Mouse (Mus musculus): ENCODE results near the gene Pheta2.
"Not testable (repeated sequence)": the region's sequence is repeated elsewhere in the genome, so short reads cannot be mapped to it uniquely, and the experiment has no call there.

Gene Pheta2

GRCm38 (mm10) chr15:82368851-82369250 is 30.1 kb downstream of the Pheta2 start:
- DNase-seq (ENCODE audit: low spot score), result no peak

- DNase-seq (ENCODE audit: low spot score), result no peak
These were observed 33.7 kb downstream of the Pheta2 start for GRCm38 (mm10) chr15:82372446-82372845.

- DNase-seq (ENCODE audit: low spot score), result no peak
These were observed 34.2 kb downstream of the Pheta2 start for GRCm38 (mm10) chr15:82372991-82373390.

GRCm38 (mm10) chr15:82374437-82374836 is 35.7 kb downstream of the Pheta2 start:
- no peak for DNase-seq (ENCODE audit: low spot score)

- DNase-seq (ENCODE audit: low spot score), result no peak
These were observed 37.1 kb downstream of the Pheta2 start for GRCm38 (mm10) chr15:82375855-82376254.

GRCm38 (mm10) chr15:82376393-82377138 is 37.8 kb downstream of the Pheta2 start:
- DNase-seq (ENCODE audit: low spot score), result no peak

GRCm38 (mm10) chr15:82377701-82378100 is 39.0 kb downstream of the Pheta2 start:
- DNase-seq (ENCODE audit: low spot score), result no peak

- no peak for DNase-seq (ENCODE audit: low spot score)
These were observed 39.8 kb downstream of the Pheta2 start for GRCm38 (mm10) chr15:82378261-82379180.

- no peak for DNase-seq (ENCODE audit: low spot score)
These were observed 40.7 kb downstream of the Pheta2 start for GRCm38 (mm10) chr15:82379511-82379870.

- DNase-seq (ENCODE audit: low spot score), result no peak
These were observed 41.4 kb downstream of the Pheta2 start, which contains the start of gene Cyp2d22 for GRCm38 (mm10) chr15:82379871-82380713. TSS of gene Cyp2d22 (minus strand) at chr15:82380260.

- DNase-seq (ENCODE audit: low spot score), result no peak
These were observed 41.9 kb downstream of the Pheta2 start for GRCm38 (mm10) chr15:82380714-82381062.

- no peak for DNase-seq (ENCODE audit: low spot score)
These were observed 43.7 kb downstream of the Pheta2 start for GRCm38 (mm10) chr15:82382441-82382840.

- DNase-seq (ENCODE audit: low spot score), result no peak
These were observed 47.0 kb downstream of the Pheta2 start for GRCm38 (mm10) chr15:82385729-82386128.

- DNase-seq (ENCODE audit: low spot score), result not testable (repeated sequence)
These were observed 51.2 kb downstream of the Pheta2 start for GRCm38 (mm10) chr15:82389916-82390315.

GRCm38 (mm10) chr15:82393922-82394321 is 55.2 kb downstream of the Pheta2 start, which contains the start of gene Cyp2d11:
TSS of gene Cyp2d11 (minus strand) at chr15:82394022.
- DNase-seq (ENCODE audit: low spot score), result not testable (repeated sequence)

Data from c-Kit-positive CD71-positive TER-119-positive erythroid progenitor cells, embryonic 14.5 days (primary cell).